Mouse (Mus musculus) midbrain, embryonic 14.5 days (tissue): ENCODE measurements at regions not wholly inside any gene's neighbourhood (a gene's known extent, or its start where the extent isn't known, plus 50 kb on each side); places are given as distances from the start of the nearest gene placed in this dataset.
A peak's percentile ranks its signal among the peaks of the same experiment; 100 is the strongest.

Experiments used
- ATAC-seq: fragments of 200-750 bp; cut with Nextera tagmentation; 2 replicates; pipeline ENCODE4 v1.8.0; 2017; ENCODE audit warnings: moderate number of reproducible peaks, moderate library complexity; ENCODE audit not compliant: low FRiP score, low TSS enrichment
- DNase-seq: peaks from one replicate; pipeline ENCODE4 v3.0.0-alpha.2; 2015
- H3K27ac ChIP-seq: fragments of 300-500 bp; sonication (generic); replicated peaks from 2 replicates; pipeline ENCODE4 v1.5.1; 2014; ENCODE audit warnings: mild to moderate bottlenecking, low read depth, low read length, moderate library complexity
- H3K27me3 ChIP-seq: fragments of 300-500 bp; sonication (generic); 2 replicates; pipeline ENCODE4 v1.6.1; 2014; ENCODE audit warnings: low read length, control low read depth, mixed read lengths; ENCODE audit not compliant: control insufficient read depth, insufficient read depth
- H3K36me3 ChIP-seq: fragments of 300-500 bp; sonication (generic); 2 replicates; pipeline ENCODE4 v1.6.1; 2014; ENCODE audit warnings: low read length, control low read depth; ENCODE audit not compliant: control insufficient read depth, insufficient read depth
- H3K4me1 ChIP-seq: fragments of 300-500 bp; sonication (generic); 2 replicates; pipeline ENCODE4 v1.6.1; 2014; ENCODE audit warnings: mild to moderate bottlenecking, antibody characterized with exemption, low read length, control low read depth; ENCODE audit not compliant: control insufficient read depth, insufficient read depth
- H3K4me2 ChIP-seq: fragments of 300-500 bp; sonication (generic); 2 replicates; pipeline ENCODE4 v1.6.1; 2014; ENCODE audit warnings: mild to moderate bottlenecking, low read length, moderate library complexity
- H3K4me3 ChIP-seq: fragments of 300-500 bp; sonication (generic); replicated peaks from 2 replicates; pipeline ENCODE4 v1.5.1; 2014; ENCODE audit warnings: low read depth, low read length
- H3K9ac ChIP-seq: fragments of 300-500 bp; sonication (generic); replicated peaks from 2 replicates; pipeline ENCODE4 v1.6.1; 2014; ENCODE audit warnings: mild to moderate bottlenecking, low read length, moderate library complexity
- H3K9me3 ChIP-seq: fragments of 300-500 bp; sonication (generic); 2 replicates; pipeline ENCODE4 v1.6.1; 2016; ENCODE audit warnings: low read length, control low read depth, mixed read lengths; ENCODE audit not compliant: control insufficient read depth
- WGBS: fragments of 180-500 bp; shearing (Covaris S2); extraction: QIAGEN DNeasy Blood & Tissue Kit; methylation state at CpG from one replicate; pipeline ENCODE4 v1.1.7; 2014; 5-methylcytosine and 5-hydroxymethylcytosine counted together

GRCm38 (mm10) chr3:115207072-115207471 is 303.2 kb downstream of the Olfm3 start:
- WGBS = 79% methylated on average over 4 of the region's 4 CpGs
- no peaks in the 10 kb centered on the region for H3K9me3 ChIP-seq
- ATAC-seq (no peak), DNase-seq (peak; percentile 31)
- no peak overlapping the region for H3K4me2 ChIP-seq
- no peaks in the 10 kb centered on the region for H3K27me3 ChIP-seq
- no peaks in the 10 kb centered on the region for H3K36me3 ChIP-seq
- H3K4me1 ChIP-seq = no peaks in the 10 kb centered on the region
- no peak overlapping the region for H3K9ac ChIP-seq
- H3K4me3 ChIP-seq = no peak overlapping the region
- no peak overlapping the region for H3K27ac ChIP-seq

- Histone ChIP-seq H3K36me3 (no peaks in the 10 kb centered on the region), H3K4me1 (no peaks in the 10 kb centered on the region), H3K27ac (no peak overlapping the region), H3K9ac (no peak overlapping the region), H3K4me3 (no peak overlapping the region), H3K27me3 (no peaks in the 10 kb centered on the region), H3K4me2 (no peak overlapping the region), H3K9me3 (no peaks in the 10 kb centered on the region)
- DNase-seq = no peak
- 95% methylated on average over 1 of the region's 1 CpGs for WGBS
- ATAC-seq = no peak
Observed at GRCm38 (mm10) chr3:115211841-115212240, 308.0 kb downstream of the Olfm3 start.

DNA sequence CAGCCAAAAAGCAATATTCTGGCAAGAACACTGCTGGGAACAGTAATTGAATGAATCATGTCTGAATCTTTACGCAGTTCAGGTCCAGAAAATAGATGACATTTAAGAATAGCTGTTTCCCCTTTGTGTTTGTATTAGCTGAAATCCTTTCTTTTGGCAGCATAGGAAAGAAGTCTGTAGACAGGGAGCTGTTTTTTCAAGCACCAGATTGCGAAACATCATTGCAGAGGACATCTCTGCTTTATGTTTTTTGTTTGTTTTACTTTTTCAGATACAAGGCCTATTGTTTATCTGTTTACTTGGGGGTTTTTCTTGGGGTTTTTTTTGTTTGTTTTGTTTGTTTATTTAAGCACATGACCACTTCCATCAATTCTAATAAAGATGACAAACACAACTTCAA is 309.6 kb downstream of the Olfm3 start:
- Histone ChIP-seq H3K36me3 (no peaks in the 10 kb centered on the region), H3K27me3 (no peaks in the 10 kb centered on the region), H3K9ac (no peak overlapping the region), H3K4me2 (no peak overlapping the region), H3K4me1 (no peaks in the 10 kb centered on the region), H3K9me3 (no peaks in the 10 kb centered on the region), H3K27ac (no peak overlapping the region), H3K4me3 (no peak overlapping the region)
- no peak for ATAC-seq
- no peak for DNase-seq
- WGBS = 70% methylated on average over 2 of the region's 2 CpGs

DNA sequence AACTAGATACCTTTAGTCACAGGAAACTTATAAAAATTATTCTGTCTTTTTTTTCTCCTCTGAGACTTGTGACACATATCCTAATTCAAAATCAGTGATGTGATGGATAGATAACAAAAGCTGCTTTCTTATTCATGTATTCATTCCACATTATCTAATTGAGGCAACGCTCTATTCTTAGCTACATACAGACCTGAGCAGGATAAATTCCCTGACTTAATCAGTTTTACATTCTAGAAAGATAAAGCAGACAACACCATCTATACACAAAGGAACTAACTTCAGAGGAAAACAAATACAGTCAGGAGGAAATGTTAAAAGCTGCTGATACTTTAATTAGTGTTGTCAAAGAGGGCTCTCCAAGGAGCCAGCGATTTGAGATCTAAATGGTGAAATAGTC is 336.6 kb downstream of the Olfm3 start:
- ATAC-seq (no peak), DNase-seq (peak; percentile 11)

DNA sequence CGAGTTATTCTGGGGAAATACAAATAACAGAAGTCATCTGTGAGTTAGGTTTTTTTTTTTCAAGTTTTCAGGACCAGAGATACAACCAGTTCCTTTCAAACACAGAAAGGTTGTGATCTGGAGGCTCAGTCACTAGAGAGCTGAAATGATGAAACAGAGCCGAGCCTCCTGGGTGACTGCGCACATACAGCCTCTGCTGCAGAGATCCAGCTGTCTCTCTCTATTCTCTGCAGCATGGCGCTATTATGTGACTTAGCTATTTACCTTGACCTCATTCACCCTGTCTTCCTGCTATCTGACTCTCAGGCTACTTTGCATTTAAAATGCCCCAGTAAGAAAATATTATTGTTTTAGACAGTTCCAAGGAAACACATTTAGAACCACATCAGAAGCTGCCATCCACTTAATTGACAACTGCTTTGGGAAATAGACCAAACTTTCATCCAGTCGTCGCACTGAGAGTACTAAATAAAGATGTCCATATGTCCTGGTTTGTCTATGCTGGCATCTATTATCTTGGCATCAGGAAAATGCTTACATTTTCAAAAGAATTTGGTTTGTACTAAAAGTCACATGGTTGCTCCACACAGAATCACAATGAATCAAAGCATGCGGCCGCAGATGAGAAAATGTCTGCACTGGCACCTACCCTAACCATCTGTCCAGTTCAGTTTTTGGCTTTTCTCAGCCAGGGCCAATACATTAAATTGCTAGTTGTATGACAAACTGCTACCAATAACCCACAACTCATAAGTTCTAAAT is 348.9 kb downstream of the Olfm3 start:
- no peak overlapping the region for H3K4me3 ChIP-seq
- H3K27me3 ChIP-seq = no peaks in the 10 kb centered on the region
- no peak overlapping the region for H3K27ac ChIP-seq
- H3K36me3 ChIP-seq = no peaks in the 10 kb centered on the region
- H3K9ac ChIP-seq = no peak overlapping the region
- H3K4me2 ChIP-seq = no peak overlapping the region
- ATAC-seq (no peak), DNase-seq (no peak)
- WGBS = 66% methylated on average over 8 of the region's 8 CpGs
- H3K4me1 ChIP-seq = no peaks in the 10 kb centered on the region
- no peaks in the 10 kb centered on the region for H3K9me3 ChIP-seq

More for the DNA sequence above, 336.6 kb downstream of the Olfm3 start:
- no peaks in the 10 kb centered on the region for H3K36me3 ChIP-seq
- 48% methylated on average over 2 of the region's 2 CpGs for WGBS
- H3K9me3 ChIP-seq = no peaks in the 10 kb centered on the region
- H3K27ac ChIP-seq = no peak overlapping the region
- no peak overlapping the region for H3K9ac ChIP-seq
- H3K4me1 ChIP-seq = no peaks in the 10 kb centered on the region
- no peak overlapping the region for H3K4me3 ChIP-seq
- no peaks in the 10 kb centered on the region for H3K27me3 ChIP-seq
- no peak overlapping the region for H3K4me2 ChIP-seq

GRCm38 (mm10) chr3:115276207-115276606 is 372.3 kb downstream of the Olfm3 start:
- H3K4me1 ChIP-seq = no peaks in the 10 kb centered on the region
- H3K27ac ChIP-seq = no peak overlapping the region
- WGBS = 88% methylated on average over 3 of the region's 3 CpGs

GRCm38 (mm10) chr3:115281233-115281632 is 377.4 kb downstream of the Olfm3 start:
- no peak overlapping the region for H3K4me2 ChIP-seq
- H3K27me3 ChIP-seq = no peaks in the 10 kb centered on the region
- H3K4me3 ChIP-seq = no peak overlapping the region
- no peak for ATAC-seq
- DNase-seq = no peak
- H3K9me3 ChIP-seq = no peaks in the 10 kb centered on the region
- H3K9ac ChIP-seq = no peak overlapping the region
- no peaks in the 10 kb centered on the region for H3K36me3 ChIP-seq
- WGBS = 79% methylated on average over 1 of the region's 1 CpGs
- no peak overlapping the region for H3K27ac ChIP-seq
- H3K4me1 ChIP-seq = no peaks in the 10 kb centered on the region

More at GRCm38 (mm10) chr3:115276207-115276606, 372.3 kb downstream of the Olfm3 start:
- no peaks in the 10 kb centered on the region for H3K9me3 ChIP-seq
- no peak overlapping the region for H3K9ac ChIP-seq
- H3K4me2 ChIP-seq = no peak overlapping the region
- no peaks in the 10 kb centered on the region for H3K27me3 ChIP-seq
- no peak overlapping the region for H3K4me3 ChIP-seq
- DNase-seq (no peak), ATAC-seq (no peak)
- H3K36me3 ChIP-seq = no peaks in the 10 kb centered on the region

GRCm38 (mm10) chr3:115284487-115284886 is 380.6 kb downstream of the Olfm3 start:
- H3K27me3 ChIP-seq = no peaks in the 10 kb centered on the region
- no peaks in the 10 kb centered on the region for H3K4me1 ChIP-seq
- no peak overlapping the region for H3K4me2 ChIP-seq
- H3K27ac ChIP-seq = no peak overlapping the region
- H3K4me3 ChIP-seq = no peak overlapping the region
- WGBS = 87% methylated on average over 2 of the region's 2 CpGs
- H3K9ac ChIP-seq = no peak overlapping the region
- no peaks in the 10 kb centered on the region for H3K9me3 ChIP-seq
- ATAC-seq = no peak
- DNase-seq = no peak
- no peaks in the 10 kb centered on the region for H3K36me3 ChIP-seq
